In the genomic region with DNA sequence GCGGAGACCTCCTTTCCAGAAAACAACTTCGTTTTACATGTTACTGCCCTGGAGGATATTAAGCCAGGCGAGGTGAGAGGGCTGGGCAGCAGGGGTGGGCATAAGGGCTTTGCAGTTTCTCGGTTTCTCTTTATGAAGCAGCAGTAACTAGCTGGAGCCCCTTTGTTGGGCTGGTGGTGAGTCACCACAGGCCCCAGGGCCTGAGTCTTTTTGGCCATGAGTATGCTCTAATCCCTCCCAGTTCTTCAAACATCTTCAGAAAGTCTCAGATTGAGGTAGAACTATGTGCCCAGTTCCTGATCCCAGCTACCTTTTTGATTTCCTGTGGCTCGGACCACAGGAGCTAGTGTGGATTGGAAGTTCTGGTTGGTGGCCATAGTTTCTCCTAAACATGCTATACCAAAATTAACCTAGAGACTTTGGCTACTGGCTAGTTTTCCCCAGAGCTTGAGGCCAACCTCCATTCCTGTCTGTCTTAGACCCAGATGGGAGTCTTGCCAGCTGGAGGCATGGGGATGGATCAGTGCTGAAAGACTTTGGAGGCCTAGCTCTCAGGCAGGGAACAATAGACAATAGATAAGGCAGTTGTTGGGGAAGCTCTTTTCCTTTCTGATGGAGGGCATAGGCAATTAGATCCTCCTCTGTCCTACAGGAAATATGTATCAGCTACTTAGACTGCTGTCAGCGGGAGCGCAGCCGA, we compare ENCODE assay signal across 25 mouse cellular contexts. TPM values are rescaled to one million over a fixed set of nuclear protein-coding genes. Genes with fewer than 3 reads are reported as not detected.
"Had no signal": no experiment of that assay in that cellular context is flagged by ENCODE, and none has a peak within 500 bp of the region (broad histone marks: within the 10 kb centered on the region; RNA-seq: fewer than 3 reads in every experiment).

No protein-coding gene starts in this region.

- H3K27me3 ChIP-seq: liver, embryonic 15.5 days; megakaryocyte, embryonic 14.5 days; midbrain, embryonic 12.5 days; neural tube, embryonic 13.5 days; stomach, embryonic 15.5 days had no signal

- H3K4me3 ChIP-seq: left cerebral cortex, adult 2 months; limb, embryonic 10.5 days; liver, embryonic 15.5 days; megakaryocyte, embryonic 14.5 days; midbrain, embryonic 12.5 days; neural tube, embryonic 13.5 days; stomach, embryonic 15.5 days had no signal

- DNase-seq: kidney, adult 18-20 months; kidney, postnatal 10 days; lung, embryonic 14.5 days; lung, postnatal 14 days; retina, postnatal 1 day; thymus, adult 2 months; thymus, postnatal 25 days had no signal

- H3K27ac ChIP-seq: limb, embryonic 10.5 days; liver, embryonic 15.5 days; macrophage; midbrain, embryonic 12.5 days; neural tube, embryonic 13.5 days; stomach, embryonic 15.5 days had no signal

- ATAC-seq: inflammation-experienced regulatory T-cells, adult 6 months; midbrain, embryonic 16.5 days had no signal

- H3K4me1 ChIP-seq: limb, embryonic 10.5 days; liver, embryonic 15.5 days; midbrain, embryonic 12.5 days; neural tube, embryonic 13.5 days; stomach, embryonic 15.5 days had no signal

- H3K9ac ChIP-seq: liver, embryonic 15.5 days; lung, embryonic 14.5 days; midbrain, embryonic 12.5 days; neural tube, embryonic 13.5 days; stomach, embryonic 15.5 days had no signal

- H3K9me3 ChIP-seq: limb, embryonic 10.5 days; liver, embryonic 15.5 days; megakaryocyte, embryonic 14.5 days; midbrain, embryonic 12.5 days; neural tube, embryonic 13.5 days; stomach, embryonic 15.5 days had no signal

- H3K4me2 ChIP-seq: liver, embryonic 11.5 days; liver, embryonic 15.5 days; lung, embryonic 14.5 days; midbrain, embryonic 12.5 days; neural tube, embryonic 13.5 days; stomach, embryonic 15.5 days had no signal

RNA-seq across cellular contexts. Expression of gene Noto, which starts 20.7 kb away (rescaled TPM):
- total RNA-seq: layer of hippocampus, adult 18-20 months; layer of hippocampus, postnatal 25 days; left cerebral cortex, adult 2 months; left cerebral cortex, postnatal 14 days had no signal
- polyA plus RNA-seq: limb, embryonic 10.5 days; limb, embryonic 14.5 days; liver, embryonic 11.5 days; liver, embryonic 15.5 days; macrophage; midbrain, embryonic 12.5 days; midbrain, embryonic 16.5 days; neural tube, embryonic 13.5 days; spleen, adult 2 months; stomach, embryonic 15.5 days; testis, adult 2 months; urinary bladder, adult 2 months had no signal

RNA-seq across cellular contexts. Expression of gene Fbxo41, which starts 58.4 kb away (rescaled TPM):
- polyA plus RNA-seq: liver, embryonic 15.5 days; macrophage had no signal
